Mouse (Mus musculus) CH12.LX (cell line): ENCODE results near the gene Acp7. TPM values are rescaled to one million over a fixed set of nuclear protein-coding genes. Genes with fewer than 3 reads are reported as not detected.

ENCODE experiments used
- DNase-seq: peaks from one replicate; pipeline ENCODE4 v3.0.0-alpha.2; 2013; ENCODE audit errors: extremely low read depth
- H3K27ac ChIP-seq: 2 replicates; pipeline ENCODE4 v1.5.1; 2012; ENCODE audit warnings: low read depth, mild to moderate bottlenecking, control low read depth, moderate library complexity; ENCODE audit not compliant: insufficient read depth
- H3K27me3 ChIP-seq: replicated peaks from 2 replicates; pipeline ENCODE3; 2012; ENCODE audit warnings: inconsistent platforms
- H3K36me3 ChIP-seq, 2 experiments: replicated peaks in 1 of 2; 2 replicates each; pipeline versions ENCODE3 to v1.6.1; 2012; ENCODE audit warnings: inconsistent platforms in 1 of 2, low read length in 1 of 2, mild to moderate bottlenecking in 1 of 2, mixed read lengths in 1 of 2, moderate library complexity in 1 of 2; ENCODE audit not compliant: control insufficient read depth in 1 of 2, insufficient read depth in 1 of 2
- H3K4me1 ChIP-seq, 2 experiments: 2 replicates each; pipeline ENCODE4 v1.6.1; 2012; ENCODE audit warnings: inconsistent platforms in 1 of 2, moderate library complexity in 1 of 2; ENCODE audit not compliant: insufficient read depth in 2 of 2, control insufficient read depth in 1 of 2
- H3K4me2 ChIP-seq: 2 replicates; pipeline ENCODE4 v1.6.1; 2012; ENCODE audit warnings: low read depth, mild to moderate bottlenecking, control low read depth; ENCODE audit not compliant: poor library complexity, insufficient read depth, severe bottlenecking
- H3K4me3 ChIP-seq, 3 experiments: fragments of 150-350 bp in 1 of 3; sonication (generic) in 1 of 3; replicated peaks in 1 of 3; 2 replicates each; pipeline versions ENCODE3 to v1.5.1; 2011 to 2012; ENCODE audit warnings: low read depth in 2 of 3, low read length in 2 of 3, mild to moderate bottlenecking in 2 of 3, moderate library complexity in 2 of 3, control low read depth in 1 of 3, improper control_type of control experiment in 1 of 3, inconsistent platforms in 1 of 3, mixed read lengths in 1 of 3; ENCODE audit not compliant: poor library complexity in 1 of 3
- H3K79me2 ChIP-seq: replicated peaks from 2 replicates; pipeline ENCODE4 v1.6.1; 2012; ENCODE audit warnings: mild to moderate bottlenecking, moderate library complexity; ENCODE audit not compliant: control insufficient read depth, poor library complexity, insufficient read depth, severe bottlenecking; ENCODE audit errors: extremely low read depth
- H3K9ac ChIP-seq: 2 replicates; pipeline ENCODE4 v1.6.1; 2012; ENCODE audit warnings: low read depth, mild to moderate bottlenecking, control low read depth, moderate library complexity; ENCODE audit not compliant: insufficient read depth
- H3K9me3 ChIP-seq: replicated peaks from 2 replicates; pipeline ENCODE3; 2012; ENCODE audit warnings: low read length, inconsistent platforms, mixed read lengths
- E2F4 ChIP-seq: IDR thresholded peaks from 2 replicates; pipeline ENCODE4 v1.6.1; 2011; ENCODE audit warnings: low read depth, low read length, improper control_type of control experiment; ENCODE audit not compliant: insufficient replicate concordance
- ELF1 ChIP-seq: IDR thresholded peaks from 2 replicates; pipeline ENCODE4 v1.6.1; 2014; ENCODE audit warnings: low read depth, mild to moderate bottlenecking, inconsistent platforms, low read length, improper control_type of control experiment
- ETS1 ChIP-seq: conservative IDR thresholded peaks from 2 replicates; pipeline ENCODE4 v1.6.1; 2012; ENCODE audit warnings: low read depth, mild to moderate bottlenecking, inconsistent platforms, low read length, improper control_type of control experiment, moderate library complexity
- JUND ChIP-seq: conservative IDR thresholded peaks from 2 replicates; pipeline ENCODE4 v1.6.1; 2011; ENCODE audit warnings: low read depth, low read length, improper control_type of control experiment
- KAT2A ChIP-seq: IDR thresholded peaks from 2 replicates; pipeline ENCODE4 v1.6.1; 2012; ENCODE audit warnings: low read length, improper control_type of control experiment, inconsistent platforms; ENCODE audit not compliant: insufficient replicate concordance
- MAX ChIP-seq: IDR thresholded peaks from 2 replicates; pipeline ENCODE4 v1.6.1; 2011; ENCODE audit warnings: low read length, improper control_type of control experiment
- MAZ ChIP-seq: IDR thresholded peaks from 2 replicates; pipeline ENCODE4 v1.6.1; 2012; ENCODE audit warnings: low read depth, mild to moderate bottlenecking, inconsistent platforms, low read length, improper control_type of control experiment, moderate library complexity
- MEF2A ChIP-seq: IDR thresholded peaks from 2 replicates; pipeline ENCODE4 v1.6.1; 2014; ENCODE audit warnings: low read depth, mild to moderate bottlenecking, inconsistent platforms, low read length, improper control_type of control experiment, borderline replicate concordance
- MYC ChIP-seq: IDR thresholded peaks from 2 replicates; pipeline ENCODE4 v1.6.1; 2011; ENCODE audit warnings: low read depth, mild to moderate bottlenecking, improper control_type of control experiment, low read length
- NELFE ChIP-seq: IDR thresholded peaks from 2 replicates; pipeline ENCODE4 v1.6.1; 2011; ENCODE audit warnings: low read depth, low read length, improper control_type of control experiment
- NRF1 ChIP-seq: IDR thresholded peaks from 2 replicates; pipeline ENCODE4 v1.6.1; 2014; ENCODE audit warnings: low read depth, mild to moderate bottlenecking, inconsistent platforms, low read length, improper control_type of control experiment, moderate library complexity
- POLR2AphosphoS2 ChIP-seq: IDR thresholded peaks from 2 replicates; pipeline ENCODE4 v1.6.1; 2011; ENCODE audit warnings: low read depth, low read length, improper control_type of control experiment
- TCF12 ChIP-seq: IDR thresholded peaks from 2 replicates; pipeline ENCODE4 v1.6.1; 2014; ENCODE audit warnings: low read depth, mild to moderate bottlenecking, inconsistent platforms, low read length, improper control_type of control experiment
- USF2 ChIP-seq: conservative IDR thresholded peaks from 2 replicates; pipeline ENCODE4 v1.6.1; 2011; ENCODE audit warnings: low read depth, low read length, improper control_type of control experiment
- ZMIZ1 ChIP-seq: IDR thresholded peaks from 2 replicates; pipeline ENCODE4 v1.6.1; 2012; ENCODE audit warnings: low read depth, mild to moderate bottlenecking, inconsistent platforms, low read length, improper control_type of control experiment
- dilution Hi-C: fragments of 300-500 bp; cut with MboI; formaldehyde crosslinking; loops from 2 replicates; pipeline ENCODE4 v1.14.3; 2020; ENCODE audit warnings: low sequenced_read_pairs; ENCODE audit not compliant: extremely low pct_unique_long_range_greater_than_20kb, extremely low pct_ligation_motif_present
- in situ Hi-C: fragments of 300-500 bp; cut with MboI; formaldehyde crosslinking; loops from 3 replicates; pipeline ENCODE4 v1.14.3; 2019; ENCODE audit warnings: low sequenced_read_pairs, low pct_ligation_motif_present, low pct_unique_long_range_greater_than_20kb, mixed read lengths
- polyA plus RNA-seq: library from polyadenylated mRNA; unstranded; fragments of >175 nt; gene quantifications from 2 replicates; pipeline ENCODE4 v1.2.1, GENCODE M21; 2012; ENCODE audit warnings: low read depth; ENCODE audit not compliant: insufficient read length
- total RNA-seq, 2 experiments: library from RNA; depleted of rRNA; stranded (reverse); fragments of 300-350 nt in 1 of 2; fragments of >200 nt in 1 of 2; gene quantifications; 2 replicates each; pipeline ENCODE4 v1.2.3; 2012 to 2014

The Acp7 gene
- total and polyA plus RNA-seq, 3 experiments = not detected

- no peak overlapping the region for H3K27ac ChIP-seq
- H3K4me2 ChIP-seq = no peak overlapping the region
- peaks cover 0 to 26% of the 10 kb centered on the region in 2 experiments; a peak in 2 of 4 replicates for H3K4me1 ChIP-seq
- TF ChIP-seq USF2 (no peak), NRF1 (no peak), NELFE (no peak), JUND (no peak), ELF1 (no peak), E2F4 (no peak), MEF2A (no peak), MYC (no peak), KAT2A (no peak), POLR2AphosphoS2 (no peak), ETS1 (no peak), TCF12 (no peak)
- H3K27me3 ChIP-seq = no peaks in the 10 kb centered on the region
- no peak for DNase-seq
- in situ Hi-C loops (loop anchor here (5.0 kb wide), 1 partner anchor 34 kb away; no protein-coding TSS in a partner anchor), dilution Hi-C loops (no loop called here)
- no peaks in the 10 kb centered on the region for H3K9me3 ChIP-seq
- H3K36me3 ChIP-seq = peaks cover 42 to 61% of the 10 kb centered on the region in 2 experiments
- H3K4me3 ChIP-seq = no peak overlapping the region
- no peak overlapping the region for H3K9ac ChIP-seq
- no peaks in the 10 kb centered on the region for H3K79me2 ChIP-seq
These were observed 72.6 kb downstream of the Acp7 start for GRCm38 (mm10) chr7:28558486-28558885.

- no peaks in the 10 kb centered on the region for H3K27me3 ChIP-seq
- peaks cover 0 to 26% of the 10 kb centered on the region in 2 experiments; a peak in 2 of 4 replicates for H3K4me1 ChIP-seq
- peak; percentile 22 for DNase-seq
These were observed 73.4 kb downstream of the Acp7 start for GRCm38 (mm10) chr7:28557708-28558107.

More at GRCm38 (mm10) chr7:28557708-28558107, 73.4 kb downstream of the Acp7 start:
- no peak overlapping the region for H3K4me3 ChIP-seq
- H3K4me2 ChIP-seq = no peak overlapping the region
- H3K79me2 ChIP-seq = no peaks in the 10 kb centered on the region
- H3K9me3 ChIP-seq = peaks cover 4% of the 10 kb centered on the region
- in situ Hi-C loops (loop anchor here (5.0 kb wide), 1 partner anchor 35 kb away; no protein-coding TSS in a partner anchor), dilution Hi-C loops (no loop called here)
- no peak overlapping the region for H3K9ac ChIP-seq
- H3K27ac ChIP-seq = no peak overlapping the region
- peaks cover 35 to 53% of the 10 kb centered on the region in 2 experiments for H3K36me3 ChIP-seq
- TF ChIP-seq ZMIZ1 (no peak), MAX (no peak), TCF12 (0 out of 2 replicates have a peak, but pooled peaks have one; percentile 17), MAZ (no peak)

Other genes starting within 250 kb of the Acp7 start
Only the 20 nearest of the 22 such genes appear.
- gene Gmfg, start 193.9 kb downstream of the Acp7 start, total RNA-seq (2012; rRNA removed) = 64.3 and 87.9 TPM in 2 replicates
- 51.6 and 52.3 TPM in 2 replicates for gene Gmfg, start 193.9 kb downstream of the Acp7 start, total RNA-seq (2014; rRNA removed)
- gene Gmfg, start 193.9 kb downstream of the Acp7 start, polyA plus RNA-seq = 45.1 and 45.9 TPM in 2 replicates
- 1.9 and 2.7 TPM in 2 replicates for gene Lrfn1, start 179.4 kb downstream of the Acp7 start, total RNA-seq (2012; rRNA removed)
- 0.31 and 0.67 TPM in 2 replicates for gene Lrfn1, start 179.4 kb downstream of the Acp7 start, total RNA-seq (2014; rRNA removed)
- 0.99 and 1.00 TPM in 2 replicates for gene Lrfn1, start 179.4 kb downstream of the Acp7 start, polyA plus RNA-seq
- not detected in 2 replicates for gene Ifnl2, start 120.9 kb downstream of the Acp7 start, total RNA-seq (2012; rRNA removed)
- not detected in 2 replicates for gene Ifnl2, start 120.9 kb downstream of the Acp7 start, total RNA-seq (2014; rRNA removed)
- gene Ifnl2, start 120.9 kb downstream of the Acp7 start, polyA plus RNA-seq = not detected in 2 replicates
- gene Ifnl3, start 108.5 kb downstream of the Acp7 start, total RNA-seq (2012; rRNA removed) = not detected in 2 replicates
- gene Ifnl3, start 108.5 kb downstream of the Acp7 start, total RNA-seq (2014; rRNA removed) = not detected in 2 replicates
- not detected in 2 replicates for gene Ifnl3, start 108.5 kb downstream of the Acp7 start, polyA plus RNA-seq
- not detected in 2 replicates for gene Sycn, start 90.4 kb downstream of the Acp7 start, total RNA-seq (2012; rRNA removed)
- gene Sycn, start 90.4 kb downstream of the Acp7 start, total RNA-seq (2014; rRNA removed) = not detected in 2 replicates
- gene Sycn, start 90.4 kb downstream of the Acp7 start, polyA plus RNA-seq = not detected in 2 replicates
- gene Nccrp1, start 84.1 kb downstream of the Acp7 start, total RNA-seq (2012; rRNA removed) = not detected in 2 replicates
- gene Nccrp1, start 84.1 kb downstream of the Acp7 start, total RNA-seq (2014; rRNA removed) = not detected in 2 replicates
- not detected in 2 replicates for gene Nccrp1, start 84.1 kb downstream of the Acp7 start, polyA plus RNA-seq
- 7.7 and 10.0 TPM in 2 replicates for gene Samd4b, start 33.2 kb downstream of the Acp7 start, total RNA-seq (2012; rRNA removed)
- 2.7 and 3.7 TPM in 2 replicates for gene Samd4b, start 33.2 kb downstream of the Acp7 start, total RNA-seq (2014; rRNA removed)
- 18.0 and 24.6 TPM in 2 replicates for gene Samd4b, start 33.2 kb downstream of the Acp7 start, polyA plus RNA-seq
- 8.3 and 10.7 TPM in 2 replicates for gene Pak4, start 33.1 kb downstream of the Acp7 start, total RNA-seq (2012; rRNA removed)
- 6.7 and 7.5 TPM in 2 replicates for gene Pak4, start 33.1 kb downstream of the Acp7 start, total RNA-seq (2014; rRNA removed)
- gene Pak4, start 33.1 kb downstream of the Acp7 start, polyA plus RNA-seq = 10.5 and 11.2 TPM in 2 replicates
- gene Fbxo27, start 61.5 kb upstream of the Acp7 start, total RNA-seq (2012; rRNA removed) = not detected in 2 replicates
- gene Fbxo27, start 61.5 kb upstream of the Acp7 start, total RNA-seq (2014; rRNA removed) = not detected in 2 replicates
- gene Fbxo27, start 61.5 kb upstream of the Acp7 start, polyA plus RNA-seq = not detected in 2 replicates
- 0.13 and 0.25 TPM in 2 replicates for gene Fbxo17, start 85.5 kb upstream of the Acp7 start, total RNA-seq (2012; rRNA removed)
- gene Fbxo17, start 85.5 kb upstream of the Acp7 start, total RNA-seq (2014; rRNA removed) = not detected in 2 replicates
- gene Fbxo17, start 85.5 kb upstream of the Acp7 start, polyA plus RNA-seq = 0.26 and 0.37 TPM in 2 replicates
- gene Mrps12, start 110.5 kb upstream of the Acp7 start, total RNA-seq (2012; rRNA removed) = 112 and 137 TPM in 2 replicates
- gene Mrps12, start 110.5 kb upstream of the Acp7 start, total RNA-seq (2014; rRNA removed) = 85.9 and 91.6 TPM in 2 replicates
- 66.0 and 69.9 TPM in 2 replicates for gene Mrps12, start 110.5 kb upstream of the Acp7 start, polyA plus RNA-seq
- gene Sars2, start 110.7 kb upstream of the Acp7 start, total RNA-seq (2012; rRNA removed) = 16.7 and 17.1 TPM in 2 replicates
- 10.5 and 11.7 TPM in 2 replicates for gene Sars2, start 110.7 kb upstream of the Acp7 start, total RNA-seq (2014; rRNA removed)
- 24.7 and 24.9 TPM in 2 replicates for gene Sars2, start 110.7 kb upstream of the Acp7 start, polyA plus RNA-seq
- 0.17 TPM in 1 of 2 replicates, not detected in the other for gene Ccer2, start 124.8 kb upstream of the Acp7 start, total RNA-seq (2012; rRNA removed)
- gene Ccer2, start 124.8 kb upstream of the Acp7 start, total RNA-seq (2014; rRNA removed) = not detected in 2 replicates
- not detected in 2 replicates for gene Ccer2, start 124.8 kb upstream of the Acp7 start, polyA plus RNA-seq
- 66.2 and 68.3 TPM in 2 replicates for gene Sirt2, start 135.4 kb upstream of the Acp7 start, total RNA-seq (2012; rRNA removed)
- gene Sirt2, start 135.4 kb upstream of the Acp7 start, total RNA-seq (2014; rRNA removed) = 36.0 and 40.9 TPM in 2 replicates
- gene Sirt2, start 135.4 kb upstream of the Acp7 start, polyA plus RNA-seq = 124 and 128 TPM in 2 replicates
- gene Nfkbib, start 136.2 kb upstream of the Acp7 start, total RNA-seq (2012; rRNA removed) = 59.3 and 62.8 TPM in 2 replicates
- 24.6 and 30.5 TPM in 2 replicates for gene Nfkbib, start 136.2 kb upstream of the Acp7 start, total RNA-seq (2014; rRNA removed)
- 97.5 and 101 TPM in 2 replicates for gene Nfkbib, start 136.2 kb upstream of the Acp7 start, polyA plus RNA-seq
- 60.9 and 65.5 TPM in 2 replicates for gene Rinl, start 157.6 kb upstream of the Acp7 start, total RNA-seq (2012; rRNA removed)
- gene Rinl, start 157.6 kb upstream of the Acp7 start, total RNA-seq (2014; rRNA removed) = 41.5 and 46.1 TPM in 2 replicates
- 60.6 and 61.8 TPM in 2 replicates for gene Rinl, start 157.6 kb upstream of the Acp7 start, polyA plus RNA-seq
- gene Hnrnpl, start 177.2 kb upstream of the Acp7 start, total RNA-seq (2012; rRNA removed) = 296 and 342 TPM in 2 replicates
- gene Hnrnpl, start 177.2 kb upstream of the Acp7 start, total RNA-seq (2014; rRNA removed) = 365 and 371 TPM in 2 replicates
- gene Hnrnpl, start 177.2 kb upstream of the Acp7 start, polyA plus RNA-seq = 640 and 645 TPM in 2 replicates
- 103 and 124 TPM in 2 replicates for gene Ech1, start 193.9 kb upstream of the Acp7 start, total RNA-seq (2012; rRNA removed)
- gene Ech1, start 193.9 kb upstream of the Acp7 start, total RNA-seq (2014; rRNA removed) = 119 and 121 TPM in 2 replicates
- 65.1 and 67.6 TPM in 2 replicates for gene Ech1, start 193.9 kb upstream of the Acp7 start, polyA plus RNA-seq
- gene Lgals4, start 202.5 kb upstream of the Acp7 start, total RNA-seq (2012; rRNA removed) = 3.9 and 7.0 TPM in 2 replicates
- 2.6 and 3.6 TPM in 2 replicates for gene Lgals4, start 202.5 kb upstream of the Acp7 start, total RNA-seq (2014; rRNA removed)
- 6.5 and 7.2 TPM in 2 replicates for gene Lgals4, start 202.5 kb upstream of the Acp7 start, polyA plus RNA-seq
- gene Lgals7, start 232.5 kb upstream of the Acp7 start, total RNA-seq (2012; rRNA removed) = not detected in 2 replicates
- not detected in 2 replicates for gene Lgals7, start 232.5 kb upstream of the Acp7 start, total RNA-seq (2014; rRNA removed)
- not detected in 2 replicates for gene Lgals7, start 232.5 kb upstream of the Acp7 start, polyA plus RNA-seq